Mouse (Mus musculus) limb, embryonic 12.5 days (tissue): ENCODE results near the gene Abhd2. TPM values are rescaled to one million over a fixed set of nuclear protein-coding genes. Genes with fewer than 3 reads are reported as not detected.
A peak's percentile ranks its signal among the peaks of the same experiment; 100 is the strongest.

Experiments used
- ATAC-seq: fragments of 200-750 bp; cut with Nextera tagmentation; 2 replicates; pipeline ENCODE4 v1.8.0; 2017; ENCODE audit warnings: low read depth, moderate TSS enrichment; ENCODE audit not compliant: insufficient number of reproducible peaks, insufficient read depth, low FRiP score, low TSS enrichment
- H3K27ac ChIP-seq: fragments of 300-500 bp; sonication (generic); 2 replicates; pipeline ENCODE4 v1.5.1; 2016; ENCODE audit warnings: mild to moderate bottlenecking, moderate library complexity
- H3K27me3 ChIP-seq: fragments of 300-500 bp; sonication (generic); 2 replicates; pipeline ENCODE4 v1.6.1; 2016; ENCODE audit warnings: mild to moderate bottlenecking, moderate library complexity
- H3K36me3 ChIP-seq: fragments of 300-500 bp; sonication (generic); 2 replicates; pipeline ENCODE4 v1.6.1; 2016; ENCODE audit warnings: mild to moderate bottlenecking, moderate library complexity
- H3K4me1 ChIP-seq: fragments of 300-500 bp; sonication (generic); replicated peaks from 2 replicates; pipeline ENCODE4 v1.6.1; 2016
- H3K4me2 ChIP-seq: fragments of 300-500 bp; sonication (generic); 2 replicates; pipeline ENCODE4 v1.6.1; 2016; ENCODE audit warnings: mild to moderate bottlenecking, moderate library complexity
- H3K4me3 ChIP-seq: fragments of 300-500 bp; sonication (generic); replicated peaks from 2 replicates; pipeline ENCODE4 v1.5.1; 2016; ENCODE audit warnings: mild to moderate bottlenecking
- H3K9ac ChIP-seq: fragments of 300-500 bp; sonication (generic); replicated peaks from 2 replicates; pipeline ENCODE4 v1.6.1; 2016; ENCODE audit warnings: mild to moderate bottlenecking, moderate library complexity
- H3K9me3 ChIP-seq: fragments of 300-500 bp; sonication (generic); 2 replicates; pipeline ENCODE4 v1.6.1; 2016; ENCODE audit warnings: mild to moderate bottlenecking, moderate library complexity
- WGBS: fragments of 180-500 bp; shearing (Covaris S2); methylation state at CpG from one replicate; pipeline ENCODE4 v1.1.7; 2016; 5-methylcytosine and 5-hydroxymethylcytosine counted together
- polyA plus RNA-seq: library from polyadenylated mRNA; unstranded; fragments of >200 nt; fragmentation: Nextera tagmentation; extraction: Ambion mirVana; gene quantifications from 2 replicates; pipeline ENCODE4 v1.2.1, GENCODE M21; 2016

Gene Abhd2
- polyA plus RNA-seq, 1 experiment from 2014 or later: 8.5 TPM

- Histone ChIP-seq H3K4me2 (no peak overlapping the region), H3K36me3 (peaks cover 46% of the 10 kb centered on the region), H3K4me3 (no peak overlapping the region), H3K4me1 (no peaks in the 10 kb centered on the region), H3K9me3 (no peaks in the 10 kb centered on the region), H3K27me3 (no peaks in the 10 kb centered on the region), H3K27ac (no peak overlapping the region), H3K9ac (no peak overlapping the region)
- 79% methylated on average over 10 of the region's 10 CpGs for WGBS
- ATAC-seq: no peak
Observed at GRCm38 (mm10) chr7:79331197-79331596, 58.2 kb downstream of the Abhd2 start.

DNA sequence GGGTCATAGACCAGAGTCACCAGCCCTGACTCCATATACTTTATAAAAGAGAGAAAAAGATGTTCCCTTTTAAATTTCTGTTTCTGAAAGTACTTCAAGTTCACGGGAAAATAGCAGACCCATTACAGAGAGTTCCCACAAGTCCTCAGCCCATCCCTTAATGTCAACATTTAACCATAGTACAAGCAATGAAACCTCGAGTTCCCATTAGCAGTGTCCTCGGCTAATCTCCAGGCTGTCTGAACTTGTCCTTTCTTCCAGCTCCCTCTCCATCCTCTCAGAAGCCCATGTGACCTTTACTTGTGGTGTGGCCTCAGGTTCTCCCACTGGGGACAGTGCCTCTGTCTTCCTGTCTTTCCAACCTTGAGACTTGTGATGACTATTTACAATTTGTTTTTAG is 60.4 kb downstream of the Abhd2 start:
- 70% methylated on average over 3 of the region's 3 CpGs for WGBS
- no peak overlapping the region for H3K4me3 ChIP-seq
- H3K9ac ChIP-seq: no peak overlapping the region
- H3K27ac ChIP-seq: no peak overlapping the region
- no peaks in the 10 kb centered on the region for H3K9me3 ChIP-seq
- H3K4me1 ChIP-seq: no peaks in the 10 kb centered on the region
- no peak for ATAC-seq
- H3K4me2 ChIP-seq: no peak overlapping the region
- H3K36me3 ChIP-seq: peaks cover 36% of the 10 kb centered on the region
- no peaks in the 10 kb centered on the region for H3K27me3 ChIP-seq

- Histone ChIP-seq H3K4me1 (no peaks in the 10 kb centered on the region), H3K9me3 (no peaks in the 10 kb centered on the region), H3K4me2 (no peak overlapping the region), H3K9ac (no peak overlapping the region), H3K4me3 (no peak overlapping the region), H3K36me3 (peaks cover 19% of the 10 kb centered on the region; the same call in 1 of the 2 replicates), H3K27ac (no peak overlapping the region), H3K27me3 (no peaks in the 10 kb centered on the region)
- ATAC-seq: no peak
- 90% methylated on average over 8 of the region's 8 CpGs for WGBS
Observed at GRCm38 (mm10) chr7:79336362-79336910, 63.4 kb downstream of the Abhd2 start.

GRCm38 (mm10) chr7:79345902-79346301 is 72.9 kb downstream of the Abhd2 start:
- H3K9ac ChIP-seq: no peak overlapping the region
- no peak overlapping the region for H3K4me2 ChIP-seq
- no peak for ATAC-seq
- no peak overlapping the region for H3K4me3 ChIP-seq
- H3K27ac ChIP-seq: no peak overlapping the region
- H3K27me3 ChIP-seq: no peaks in the 10 kb centered on the region
- H3K4me1 ChIP-seq: no peaks in the 10 kb centered on the region
- 44% methylated on average over 4 of the region's 4 CpGs for WGBS
- no peaks in the 10 kb centered on the region for H3K9me3 ChIP-seq
- peaks cover 41% of the 10 kb centered on the region for H3K36me3 ChIP-seq

DNA sequence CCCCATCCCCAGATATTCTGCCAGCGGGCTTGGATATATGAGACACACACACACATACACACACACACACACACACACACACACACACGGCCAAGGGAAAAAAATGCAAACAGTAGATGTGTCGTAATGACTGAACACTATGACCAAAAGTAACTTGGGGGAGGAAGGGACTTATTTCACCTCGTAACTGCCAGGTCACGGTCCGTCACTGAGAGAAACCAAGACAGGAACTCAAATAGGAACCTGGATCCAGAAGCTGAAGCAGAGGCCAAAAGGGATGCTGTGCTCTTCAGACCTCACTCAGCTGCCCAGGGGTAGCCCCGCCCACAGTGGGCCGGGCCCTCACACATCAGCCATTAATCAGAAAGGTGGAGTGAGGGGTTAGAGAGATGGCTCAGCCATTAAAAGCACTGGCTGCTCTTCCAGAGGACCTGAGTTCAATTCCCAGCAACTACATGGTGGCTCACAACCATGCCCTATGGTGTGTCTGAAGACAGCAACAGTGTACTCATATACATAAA is 73.6 kb downstream of the Abhd2 start:
- peaks cover 48% of the 10 kb centered on the region for H3K36me3 ChIP-seq
- H3K9me3 ChIP-seq: no peaks in the 10 kb centered on the region
- no peak overlapping the region for H3K4me2 ChIP-seq
- no peaks in the 10 kb centered on the region for H3K4me1 ChIP-seq
- no peak for ATAC-seq
- no peak overlapping the region for H3K4me3 ChIP-seq
- 71% methylated on average over 8 of the region's 8 CpGs for whole genome bisulfite sequencing
- H3K27me3 ChIP-seq: no peaks in the 10 kb centered on the region
- H3K27ac ChIP-seq: no peak overlapping the region
- H3K9ac ChIP-seq: no peak overlapping the region

DNA sequence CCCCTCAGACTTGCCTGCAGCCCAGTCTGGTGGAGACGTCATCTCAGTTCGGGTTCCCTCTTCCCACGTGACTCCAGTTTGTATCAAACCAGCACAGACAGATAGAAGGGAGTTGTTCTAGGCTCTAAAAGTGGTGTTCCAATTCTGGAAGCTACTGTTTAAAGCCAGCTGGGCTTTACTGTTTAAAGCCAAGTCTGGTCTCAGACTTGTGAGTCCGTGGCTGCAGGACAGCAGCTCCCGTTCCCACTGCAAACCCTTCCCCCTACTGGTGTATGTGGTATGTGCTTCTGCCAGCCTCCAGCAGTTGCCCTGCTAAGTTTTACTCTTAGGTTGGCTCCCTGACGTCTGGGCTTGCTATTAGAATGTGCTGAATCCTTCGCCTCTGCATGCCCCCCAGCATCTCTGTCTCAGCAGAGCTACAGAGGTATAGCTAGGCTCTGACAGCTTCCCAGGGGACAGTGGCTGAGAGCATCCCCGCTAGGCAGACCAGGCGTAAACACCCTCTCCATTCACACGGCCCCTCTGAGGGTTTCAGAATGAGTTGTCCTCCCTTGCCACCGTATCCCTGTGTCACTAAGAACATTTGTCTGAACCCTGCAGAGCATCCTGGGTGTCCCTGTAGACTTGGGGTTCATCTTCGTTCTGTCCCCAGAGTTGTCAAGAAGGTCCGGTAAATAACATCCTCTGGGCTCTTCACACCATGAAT is 74.3 kb downstream of the Abhd2 start:
- Histone ChIP-seq H3K27ac (no peak overlapping the region), H3K9me3 (no peaks in the 10 kb centered on the region), H3K27me3 (no peaks in the 10 kb centered on the region), H3K36me3 (peaks cover 55% of the 10 kb centered on the region), H3K9ac (no peak overlapping the region), H3K4me1 (no peaks in the 10 kb centered on the region), H3K4me2 (no peak overlapping the region), H3K4me3 (no peak overlapping the region)
- no peak for ATAC-seq
- 77% methylated on average over 13 of the region's 13 CpGs for WGBS

GRCm38 (mm10) chr7:79348816-79349215 is 75.8 kb downstream of the Abhd2 start:
- WGBS: 90% methylated on average over 8 of the region's 8 CpGs
- Histone ChIP-seq H3K4me1 (no peaks in the 10 kb centered on the region), H3K4me2 (no peak overlapping the region), H3K27me3 (no peaks in the 10 kb centered on the region), H3K9ac (no peak overlapping the region), H3K36me3 (peaks cover 56% of the 10 kb centered on the region), H3K9me3 (no peaks in the 10 kb centered on the region), H3K27ac (no peak overlapping the region), H3K4me3 (no peak overlapping the region)
- no peak for ATAC-seq

DNA sequence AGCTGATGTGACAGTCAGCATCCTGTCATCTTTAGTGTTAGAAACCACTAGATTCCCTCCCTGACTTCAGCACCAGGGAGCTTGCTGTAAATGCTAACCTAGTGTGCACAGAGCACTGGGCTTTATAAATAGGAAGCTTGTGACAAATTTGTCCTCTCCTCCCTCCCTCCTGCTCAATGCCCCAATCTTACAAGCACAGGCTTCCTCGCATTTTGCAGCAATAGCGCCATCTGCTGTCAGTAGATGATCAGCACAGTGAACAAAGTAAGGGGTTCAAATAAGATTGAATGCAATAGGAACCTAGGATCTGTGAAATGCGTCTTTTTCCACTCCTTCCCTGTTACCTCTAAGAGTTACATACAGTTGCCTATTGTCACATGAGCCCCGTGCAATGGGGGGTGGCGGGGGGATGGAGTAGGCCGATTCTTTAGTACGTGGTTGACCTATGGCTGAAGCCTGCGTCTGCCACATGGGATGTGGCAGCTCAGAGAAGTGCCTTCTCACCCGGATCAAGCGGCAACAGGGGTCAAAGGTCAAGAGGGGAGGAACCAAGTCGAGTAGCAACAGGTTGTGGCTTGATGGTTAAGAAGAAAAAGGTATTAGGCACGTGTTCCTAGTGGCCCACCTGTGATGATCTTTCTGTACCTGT is 76.9 kb downstream of the Abhd2 start:
- Histone ChIP-seq H3K4me3 (no peak overlapping the region), H3K36me3 (peaks cover 64% of the 10 kb centered on the region), H3K27me3 (no peaks in the 10 kb centered on the region), H3K9me3 (no peaks in the 10 kb centered on the region), H3K4me2 (no peak overlapping the region), H3K4me1 (no peaks in the 10 kb centered on the region), H3K27ac (no peak overlapping the region), H3K9ac (no peak overlapping the region)
- peak; percentile 56 for ATAC-seq
- WGBS: 38% methylated on average over 12 of the region's 12 CpGs

DNA sequence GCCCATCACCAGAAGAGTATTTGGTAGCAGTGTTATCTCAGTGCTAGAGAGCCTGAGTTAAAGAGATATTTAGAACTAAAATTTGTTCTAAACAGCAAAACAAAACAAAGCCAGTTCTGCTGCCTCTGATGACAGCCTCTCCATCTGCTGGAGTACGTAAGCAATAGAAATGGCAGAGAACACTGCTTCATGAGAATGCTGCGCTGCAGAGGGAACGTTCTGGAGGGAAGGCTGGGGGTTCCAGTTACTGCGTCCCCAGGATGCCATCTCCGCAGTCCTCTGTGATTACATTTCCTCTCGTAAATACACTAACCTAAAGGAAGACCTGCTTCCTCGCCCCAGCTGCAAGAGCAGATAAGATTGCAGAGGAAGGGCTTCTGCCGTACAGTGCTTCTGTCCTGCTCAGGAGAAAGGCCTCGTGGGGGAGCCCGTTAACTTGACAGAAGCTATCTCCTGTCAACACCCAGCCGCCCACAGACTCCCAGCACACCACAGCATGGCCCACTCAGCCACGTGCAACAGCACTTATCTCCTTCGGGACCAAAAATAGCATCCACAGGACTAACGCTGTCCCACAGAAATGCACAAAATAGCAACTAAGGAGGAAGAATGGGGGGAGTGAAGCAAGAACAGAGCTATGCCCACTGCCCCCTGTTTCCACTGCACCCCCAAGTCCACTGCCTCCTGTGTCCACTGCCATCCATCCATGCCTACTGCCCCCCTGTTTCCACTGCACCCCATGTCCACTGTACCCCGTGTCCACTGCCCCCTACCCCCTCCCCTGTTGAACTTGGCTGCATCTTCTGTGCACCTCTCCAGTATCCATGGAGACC is 85.6 kb downstream of the Abhd2 start:
- H3K4me3 ChIP-seq: no peak overlapping the region
- H3K9ac ChIP-seq: no peak overlapping the region
- H3K4me2 ChIP-seq: no peak overlapping the region
- H3K27me3 ChIP-seq: no peaks in the 10 kb centered on the region
- no peaks in the 10 kb centered on the region; the same call in 1 of the 2 replicates for H3K4me1 ChIP-seq
- no peaks in the 10 kb centered on the region for H3K9me3 ChIP-seq
- H3K36me3 ChIP-seq: peaks cover 67% of the 10 kb centered on the region
- no peak for ATAC-seq
- 73% methylated on average over 15 of the region's 15 CpGs for WGBS
- no peak overlapping the region for H3K27ac ChIP-seq

- H3K4me2 ChIP-seq: no peak overlapping the region
- no peak overlapping the region for H3K27ac ChIP-seq
- H3K9me3 ChIP-seq: no peaks in the 10 kb centered on the region
- no peak for ATAC-seq
- peaks cover 62% of the 10 kb centered on the region for H3K36me3 ChIP-seq
- H3K4me3 ChIP-seq: no peak overlapping the region
- WGBS: 90% methylated on average over 3 of the region's 3 CpGs
- H3K27me3 ChIP-seq: no peaks in the 10 kb centered on the region
- no peaks in the 10 kb centered on the region; the same call in 1 of the 2 replicates for H3K4me1 ChIP-seq
- no peak overlapping the region for H3K9ac ChIP-seq
Observed at GRCm38 (mm10) chr7:79359183-79359435, 86.1 kb downstream of the Abhd2 start.

- Histone ChIP-seq H3K4me3 (no peak overlapping the region), H3K9me3 (no peaks in the 10 kb centered on the region), H3K4me2 (no peak overlapping the region), H3K27me3 (no peaks in the 10 kb centered on the region), H3K27ac (no peak overlapping the region), H3K9ac (no peak overlapping the region), H3K36me3 (peaks cover 54% of the 10 kb centered on the region), H3K4me1 (no peaks in the 10 kb centered on the region; the same call in 1 of the 2 replicates)
- ATAC-seq: no peak
- 66% methylated on average over 11 of the region's 11 CpGs for WGBS
Observed at GRCm38 (mm10) chr7:79360056-79360455, 87.1 kb downstream of the Abhd2 start.
